Mouse (Mus musculus) kidney, adult 11 months (tissue): ENCODE results near the gene Rpl18.

Source experiments
- DNase-seq: peaks from one replicate; pipeline ENCODE4 v3.0.0; 2022

Gene Rpl18

DNA sequence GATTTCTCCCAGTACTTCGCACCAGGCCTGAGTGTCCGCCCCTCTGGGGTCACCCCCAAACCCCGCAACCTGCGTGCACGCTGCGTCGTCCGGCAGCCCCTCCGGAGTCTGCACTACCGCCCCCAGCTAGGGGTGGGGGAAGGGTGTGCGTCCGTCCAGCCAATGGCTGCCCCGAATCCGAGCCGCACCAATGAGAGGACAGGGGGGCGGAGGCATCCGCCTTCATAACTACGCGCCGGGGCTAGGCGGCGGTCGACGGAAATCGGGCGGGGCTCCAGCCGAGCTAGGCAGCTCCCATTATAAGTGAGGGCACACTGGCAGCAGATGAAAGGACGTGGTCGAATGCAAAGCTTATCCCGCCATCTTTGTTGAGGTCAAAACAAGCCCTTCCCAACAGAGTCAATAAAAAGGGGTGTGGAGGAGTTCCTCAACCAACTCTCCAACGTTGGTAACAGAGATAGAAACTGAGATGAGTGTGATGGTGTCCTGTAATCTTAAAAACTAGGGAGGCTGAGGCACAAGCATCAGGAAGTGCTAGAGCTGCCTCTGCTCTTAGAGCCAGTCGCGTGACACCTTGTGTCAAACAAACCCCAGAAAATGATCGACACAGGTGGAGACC, at the start of gene Rpl18:
Rpl18 (plus strand) TSS at position 368 of the 619 bp plus-strand sequence.
- DNase-seq, result peak; percentile 99

DNA sequence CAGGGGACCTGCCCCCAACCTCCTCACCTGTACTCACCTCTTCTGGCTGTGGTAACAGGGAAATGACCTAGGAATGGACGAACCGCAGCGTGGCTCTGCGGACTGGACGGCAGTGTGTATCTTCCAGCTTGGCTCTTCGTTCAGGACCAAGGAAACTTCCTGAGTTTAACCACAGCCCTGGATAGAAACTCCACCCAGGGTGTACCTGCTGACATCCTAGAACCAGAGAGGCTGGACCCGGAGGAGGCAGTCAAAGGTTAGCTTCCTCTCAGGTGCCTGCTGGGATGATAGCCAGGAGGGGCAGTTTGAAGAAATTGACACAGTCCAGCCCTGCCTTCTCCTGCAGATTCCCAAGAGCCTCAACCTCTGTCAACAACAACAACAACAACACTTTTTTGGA, 49.1 kb upstream of the Rpl18 start, which contains the start of gene Fut2:
Fut2 (minus strand) TSS at position 234 of the 400 bp plus-strand sequence.
- DNase-seq, result no peak

DNA sequence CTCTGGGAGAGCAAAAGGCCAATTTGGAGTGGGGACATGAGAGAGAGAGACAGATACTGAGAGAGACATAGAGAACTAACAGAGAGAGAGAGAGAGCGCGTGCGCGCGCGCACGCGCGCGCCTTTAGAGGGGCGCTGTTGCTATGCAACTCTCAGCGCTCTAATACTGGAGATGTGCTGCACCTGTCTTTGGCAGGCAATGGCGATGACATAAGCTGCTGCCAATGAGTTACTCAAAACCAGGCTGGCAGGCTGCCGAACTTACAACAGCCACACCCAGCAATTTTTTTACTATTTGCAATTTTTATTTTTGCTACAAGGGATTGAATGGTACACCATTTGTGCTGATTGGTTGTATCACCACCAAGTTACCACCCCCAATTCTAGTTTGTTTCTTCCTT, 47.5 kb upstream of the Rpl18 start:
- no peak for DNase-seq

DNA sequence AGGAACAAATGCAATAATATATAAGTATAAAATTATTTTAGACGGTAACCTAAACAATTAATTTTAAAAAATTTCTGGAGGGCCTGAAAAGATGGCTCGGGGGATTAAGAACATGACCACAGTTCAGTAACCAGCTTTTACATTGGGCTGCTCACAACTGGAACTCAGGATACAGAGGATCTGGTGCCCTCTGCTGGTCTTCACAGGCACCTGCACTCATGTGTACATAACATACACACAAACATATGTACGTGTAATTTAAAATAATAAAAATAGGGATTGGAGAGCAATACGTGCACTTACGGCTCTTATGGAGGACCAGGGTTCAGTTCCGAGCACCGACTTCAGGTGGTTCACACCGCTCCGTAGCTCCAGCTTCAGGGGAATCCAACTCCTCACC, 46.3 kb upstream of the Rpl18 start:
- DNase-seq, result no peak

DNA sequence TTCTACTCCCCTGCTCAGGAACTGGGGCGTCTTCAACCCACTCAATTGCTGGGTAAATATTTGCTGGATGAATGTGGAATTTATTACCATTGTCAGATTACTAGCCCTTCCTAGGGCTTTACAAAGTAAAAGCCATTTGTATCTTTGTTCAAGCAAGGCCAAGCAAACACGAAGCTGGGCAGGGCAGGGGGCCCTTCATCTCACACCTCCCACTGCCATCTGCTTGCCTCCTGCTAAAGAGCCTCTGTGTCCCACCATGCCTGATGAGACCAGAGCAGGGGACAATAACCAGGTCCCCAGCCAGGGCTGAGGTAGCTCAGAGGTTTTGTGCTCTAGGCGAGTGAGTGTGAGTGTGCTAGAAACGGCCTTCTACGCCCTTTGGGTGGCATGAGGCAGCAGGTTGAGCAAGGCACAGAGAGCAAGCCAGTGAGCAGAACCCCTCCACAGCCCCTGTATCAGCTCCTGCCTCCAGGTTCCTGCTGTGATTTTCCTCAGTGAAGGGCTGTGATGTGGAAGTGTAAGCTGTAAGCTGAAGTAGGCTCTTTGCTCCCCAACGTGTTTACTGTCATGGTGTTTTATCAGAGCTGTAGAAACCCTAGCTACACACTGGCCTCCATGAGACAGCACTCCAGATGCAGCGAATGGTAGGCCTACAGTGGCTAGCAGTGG, 37.5 kb upstream of the Rpl18 start:
- DNase-seq, result no peak

DNA sequence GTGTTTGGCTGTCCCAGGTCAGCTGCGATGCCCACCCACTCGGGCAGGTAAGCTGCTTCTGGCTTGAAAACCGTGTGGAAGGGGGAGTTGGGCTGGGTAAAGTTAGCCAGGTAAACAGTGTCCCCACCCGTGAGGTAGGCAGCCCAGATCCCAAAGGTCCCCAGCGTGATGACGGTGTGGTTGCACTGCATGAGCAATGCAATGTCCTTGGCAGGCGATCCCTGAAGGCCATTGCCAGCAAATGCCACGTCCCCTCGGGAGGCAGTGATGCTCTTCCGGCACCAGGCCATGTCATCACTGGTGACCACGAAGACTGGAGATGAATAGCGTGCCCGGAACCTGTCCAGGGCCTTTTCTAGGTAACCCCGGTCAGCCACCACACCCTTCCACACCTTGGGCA, 36.7 kb upstream of the Rpl18 start:
- no peak for DNase-seq

DNA sequence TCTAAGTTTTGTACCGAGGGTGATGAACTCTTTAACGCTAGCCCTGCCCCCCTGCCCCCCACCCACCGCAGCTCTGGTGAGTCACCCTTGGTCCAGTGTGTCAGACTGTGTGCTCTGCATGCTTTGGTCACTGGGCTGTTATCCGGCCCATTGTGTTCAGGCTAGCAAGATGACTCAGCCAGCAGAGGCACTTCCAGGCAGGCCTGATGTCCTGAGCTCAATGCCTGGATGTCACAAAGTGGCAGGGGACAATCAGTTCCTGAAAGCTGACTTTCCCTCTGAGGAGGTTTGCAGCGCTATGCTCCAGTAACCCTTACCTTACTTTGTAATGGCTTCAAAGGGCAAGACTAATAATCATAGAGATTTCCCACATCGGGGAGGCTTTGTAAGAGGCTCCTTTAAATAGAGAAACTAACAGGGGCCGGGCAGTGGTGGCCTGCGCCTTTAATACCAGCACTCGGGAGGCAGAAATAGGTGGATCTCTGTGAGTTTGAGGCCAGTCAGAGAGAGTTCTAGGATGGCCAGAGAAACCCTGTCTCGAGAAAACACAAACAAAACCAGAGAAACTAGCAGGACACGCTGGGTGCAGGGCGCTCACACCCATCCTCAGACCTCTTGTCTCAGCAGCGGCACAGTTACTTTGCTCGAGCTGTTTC, 35.2 kb upstream of the Rpl18 start:
- no peak for DNase-seq

DNA sequence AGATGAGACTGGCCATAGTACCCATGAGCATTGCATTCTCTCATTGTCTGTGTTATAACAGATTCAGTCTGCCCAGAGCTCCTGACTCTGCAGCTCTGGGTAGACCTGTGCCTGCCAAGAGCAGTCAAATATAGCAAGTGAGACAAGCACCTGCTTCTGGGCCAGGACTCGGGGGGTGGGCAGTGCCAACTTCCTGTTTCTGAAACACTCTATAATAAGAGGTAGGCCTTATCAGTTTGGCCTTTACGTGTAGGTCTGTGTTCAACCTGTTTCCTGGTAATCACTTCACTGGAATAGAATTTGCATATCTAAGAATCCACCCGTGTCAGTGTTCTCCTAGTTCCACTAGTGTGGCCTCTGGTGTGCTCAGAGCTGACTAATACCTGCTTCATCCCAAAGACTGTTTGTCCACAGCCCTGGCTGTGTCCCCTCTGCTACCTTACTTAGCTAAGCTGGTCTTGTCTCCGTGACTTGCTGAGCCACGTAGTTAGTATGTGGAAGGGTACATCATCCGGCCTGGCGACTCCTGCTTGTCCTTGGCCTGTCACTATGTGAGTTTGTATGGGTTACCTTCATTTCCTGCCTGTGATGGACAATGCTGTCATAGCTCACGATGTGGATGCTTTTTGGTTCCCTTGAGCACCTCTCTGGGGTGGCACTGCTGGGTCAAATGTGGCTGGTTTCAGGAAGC, 34.1 kb upstream of the Rpl18 start:
- DNase-seq, result no peak

DNA sequence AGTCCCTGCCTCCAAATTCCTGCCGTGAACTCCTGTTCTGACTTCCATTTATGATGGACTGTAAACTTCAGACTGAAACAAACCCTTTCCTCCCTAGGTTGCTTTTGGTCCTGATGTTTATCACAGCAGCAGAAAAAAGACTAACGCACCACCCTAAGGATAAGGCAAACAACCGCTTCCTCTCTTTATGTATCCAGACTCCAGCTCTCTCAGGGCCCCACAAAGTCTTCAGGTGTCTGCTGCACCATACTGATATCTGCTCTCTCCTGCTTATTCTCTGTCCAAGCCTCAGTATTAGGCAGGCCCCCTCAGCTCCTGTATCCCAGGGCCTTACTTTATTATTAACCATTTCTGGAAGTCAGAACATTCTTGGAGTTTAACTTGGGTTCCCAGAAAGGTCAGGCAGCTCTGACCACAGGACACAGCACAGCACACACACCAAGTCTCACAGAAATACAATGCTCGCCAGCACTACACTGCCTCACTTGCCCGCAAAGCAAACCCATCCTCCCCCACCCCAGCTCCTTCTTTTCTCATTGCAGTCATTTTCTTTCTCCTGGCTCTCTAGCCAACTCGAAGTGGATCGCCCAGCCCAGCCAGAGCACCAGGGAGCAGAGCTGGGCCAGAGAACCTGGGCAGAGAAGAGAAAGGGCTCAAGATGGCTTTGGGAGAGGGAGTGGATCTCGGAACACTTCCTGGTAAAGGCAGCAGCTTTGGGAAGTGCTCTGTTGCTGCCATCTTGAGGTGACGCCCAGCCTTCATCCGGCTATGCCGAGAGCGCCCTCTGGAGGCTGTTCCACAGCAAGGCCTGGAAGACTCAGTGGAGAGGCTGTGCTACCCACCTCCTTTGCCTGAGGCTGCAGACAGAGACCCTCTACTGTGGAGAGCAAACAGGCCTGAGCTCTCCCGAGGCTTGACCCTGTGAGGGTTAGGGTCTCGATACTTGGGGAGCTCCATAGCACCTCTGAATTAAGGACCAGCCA, 32.8 kb upstream of the Rpl18 start:
- DNase-seq, result peak; percentile 75

DNA sequence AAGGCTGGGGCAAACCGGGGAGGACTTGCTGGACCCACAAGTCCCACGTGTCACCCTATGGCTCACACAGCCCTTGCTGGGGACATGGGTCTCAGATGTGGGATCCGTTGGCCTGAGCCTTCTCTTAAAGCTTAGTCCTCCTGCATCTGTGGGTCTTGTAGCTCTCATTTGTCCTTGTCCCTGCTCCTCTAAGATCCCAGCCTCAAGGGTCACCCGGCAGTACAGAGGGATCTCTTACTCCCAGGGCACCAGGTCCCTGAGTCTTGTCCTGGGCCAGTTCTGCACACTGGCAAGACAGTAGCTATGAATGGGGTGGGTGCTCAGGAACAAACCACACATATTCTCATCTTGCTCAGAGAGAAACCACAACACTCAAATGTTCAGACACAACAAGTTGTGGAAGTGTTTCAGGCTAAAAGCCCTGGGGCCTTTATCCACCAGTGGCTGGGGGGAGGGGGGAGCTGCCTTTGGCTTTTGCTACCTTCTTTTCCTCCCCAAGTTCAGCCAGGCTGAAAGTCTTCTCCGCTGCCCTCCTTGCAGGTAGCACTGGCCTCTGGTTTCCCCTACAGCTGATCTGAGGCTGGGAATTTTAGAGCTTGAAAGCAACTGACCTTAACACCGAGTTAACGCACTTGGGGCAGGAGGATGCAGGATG, 31.7 kb upstream of the Rpl18 start, which contains the start of gene Ntn5:
Ntn5 (plus strand) TSS at position 627 of the 655 bp plus-strand sequence.
- DNase-seq, result no peak

DNA sequence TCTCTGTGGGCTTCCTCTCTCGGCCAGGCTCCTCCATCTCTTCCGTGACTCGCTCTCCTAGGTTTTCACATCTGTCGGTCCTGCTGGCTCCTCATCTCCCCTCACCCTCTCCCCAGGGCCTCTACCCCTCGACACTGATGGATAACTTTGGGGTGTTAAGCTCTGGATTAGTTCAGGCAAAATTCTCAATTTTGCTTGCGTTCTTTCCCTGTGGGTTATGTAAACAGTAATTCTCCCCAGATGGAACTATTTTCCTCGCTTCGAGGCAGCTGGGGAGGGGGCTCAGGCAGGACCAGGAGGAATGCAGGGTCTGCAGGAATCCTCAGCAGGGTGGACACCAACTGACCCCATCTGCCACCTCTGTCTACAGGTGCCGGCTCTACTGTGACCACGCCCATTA, 29.4 kb upstream of the Rpl18 start:
- no peak for DNase-seq

DNA sequence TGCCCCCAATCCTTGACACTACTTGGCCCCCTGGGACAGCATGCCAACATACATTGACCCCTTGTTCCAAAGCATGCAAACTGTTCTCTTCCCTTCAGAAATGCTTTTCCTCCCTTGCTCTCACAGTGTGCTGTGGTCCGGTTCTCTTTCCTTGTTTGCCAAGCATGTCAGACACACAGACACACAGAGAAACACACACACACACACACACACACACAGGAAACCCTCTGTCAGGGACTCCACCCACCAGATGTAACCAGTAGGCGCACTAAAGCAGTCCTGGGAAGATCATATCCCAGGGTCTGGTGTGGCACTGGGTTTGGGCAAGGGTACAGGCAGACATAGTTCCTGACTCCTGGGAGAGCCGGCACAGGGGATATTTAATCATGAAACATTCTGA, 28.4 kb upstream of the Rpl18 start:
- no peak for DNase-seq

DNA sequence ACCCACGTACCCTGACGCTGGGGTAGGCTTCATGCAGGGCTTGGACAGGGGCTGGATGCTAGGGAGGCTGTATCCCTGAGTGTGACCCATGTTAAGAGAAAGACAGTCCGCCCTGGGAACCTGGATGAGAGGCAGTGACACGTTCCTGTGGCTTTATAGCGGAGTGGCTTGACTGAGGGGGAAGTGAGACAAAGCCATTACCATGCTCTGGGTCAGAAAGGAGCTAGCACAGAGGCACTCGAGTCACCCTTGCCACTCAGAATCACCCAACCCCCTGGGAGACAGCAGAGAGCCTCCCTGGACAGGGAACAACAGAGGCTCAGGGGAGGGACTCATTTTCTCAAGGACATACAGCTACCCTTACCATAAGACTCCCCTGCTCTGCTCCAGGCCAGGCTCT, 26.2 kb upstream of the Rpl18 start:
- no peak for DNase-seq

DNA sequence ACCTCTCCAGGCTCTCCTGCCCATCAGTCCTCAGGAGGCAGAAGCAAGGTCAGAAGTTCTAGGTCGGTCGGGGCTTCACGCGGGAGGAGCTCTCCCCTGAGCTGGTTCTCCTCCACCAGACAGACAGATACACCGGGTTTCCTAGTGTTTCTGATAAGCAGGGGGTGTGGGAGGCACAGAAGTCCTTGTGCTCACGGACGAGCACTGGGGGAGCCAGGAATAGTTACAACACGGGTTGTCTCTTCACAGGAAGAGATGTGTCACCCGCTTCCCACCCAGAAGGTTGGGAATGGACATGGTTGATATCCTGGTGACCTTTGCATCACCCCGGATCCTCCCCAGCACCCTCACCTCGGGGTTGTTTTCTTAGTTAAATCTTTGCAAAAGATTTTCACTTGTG, 25.5 kb upstream of the Rpl18 start:
- DNase-seq, result no peak

DNA sequence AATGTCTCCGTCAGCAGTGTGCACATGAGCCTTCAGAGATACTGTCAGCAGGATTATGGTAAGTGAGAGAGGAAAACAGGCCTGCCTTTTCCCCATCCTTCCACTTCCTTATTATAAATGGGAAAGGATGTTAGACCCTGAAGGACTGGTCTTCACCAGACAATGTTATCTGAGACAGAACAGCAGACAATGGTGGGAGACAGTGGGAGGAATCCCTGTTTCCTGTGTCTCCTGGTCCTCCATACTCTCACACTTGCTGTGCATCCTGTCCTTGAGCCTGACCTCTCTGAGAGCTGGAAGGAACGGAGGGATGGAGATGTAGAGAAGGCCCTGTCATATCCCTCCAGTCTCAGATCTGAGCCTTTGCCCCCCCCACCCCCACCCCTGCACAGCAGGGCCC, 22.9 kb upstream of the Rpl18 start:
- no peak for DNase-seq

DNA sequence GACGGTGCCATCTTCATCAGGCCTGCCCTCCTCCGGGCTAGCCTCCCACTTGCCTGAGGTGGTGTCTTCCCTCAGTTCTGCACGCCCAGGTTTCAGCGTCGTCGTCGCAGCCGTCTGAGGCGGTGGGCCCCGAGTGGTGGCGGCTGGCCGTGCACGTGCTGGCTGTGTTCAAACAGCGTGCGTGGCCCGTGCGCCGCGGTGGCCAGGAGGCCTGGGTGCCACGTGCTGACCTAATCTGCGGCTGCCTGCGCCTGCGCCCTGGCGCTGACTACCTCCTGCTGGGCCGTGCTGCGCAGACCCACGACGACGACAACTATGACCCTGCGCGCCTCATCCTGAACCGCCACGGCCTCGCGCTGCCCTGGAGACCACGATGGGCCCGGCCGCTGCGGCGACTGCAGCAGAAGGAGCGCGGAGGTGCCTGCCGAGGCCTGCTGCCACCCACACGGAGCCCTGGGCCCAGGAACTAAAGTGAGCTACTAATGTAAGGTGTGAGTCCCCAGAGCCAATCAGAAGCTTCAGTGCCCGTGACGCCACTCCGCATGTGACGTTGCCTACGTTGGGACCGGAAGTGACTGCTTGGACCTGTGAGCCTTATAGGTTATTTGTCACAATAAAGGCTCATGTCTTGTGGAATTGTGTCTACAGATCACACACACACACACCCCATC, 21.2 kb upstream of the Rpl18 start, which contains the start of gene Sec1:
Sec1 (minus strand) TSS at position 482 of the 671 bp plus-strand sequence.
- DNase-seq, result no peak

DNA sequence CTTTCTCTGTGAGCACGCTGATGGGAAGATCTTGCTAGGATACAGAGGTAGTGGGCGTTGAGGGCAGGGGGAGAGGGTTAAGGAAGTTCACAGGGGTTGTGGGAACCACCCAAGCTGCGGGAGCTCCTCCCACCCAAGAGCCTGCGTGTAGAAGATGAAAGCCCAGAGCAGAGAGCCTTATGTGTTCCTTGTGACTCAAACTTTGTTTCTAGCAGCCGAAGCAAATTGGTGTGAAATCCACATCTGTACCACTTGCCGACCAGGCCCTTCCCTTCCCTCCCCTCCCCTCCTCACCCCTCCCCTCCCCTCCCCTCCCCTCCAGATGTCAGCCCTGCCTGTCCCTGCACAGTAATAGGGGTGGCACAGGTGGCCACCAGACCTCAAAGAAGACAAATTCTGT, 20.2 kb upstream of the Rpl18 start:
- DNase-seq, result no peak

DNA sequence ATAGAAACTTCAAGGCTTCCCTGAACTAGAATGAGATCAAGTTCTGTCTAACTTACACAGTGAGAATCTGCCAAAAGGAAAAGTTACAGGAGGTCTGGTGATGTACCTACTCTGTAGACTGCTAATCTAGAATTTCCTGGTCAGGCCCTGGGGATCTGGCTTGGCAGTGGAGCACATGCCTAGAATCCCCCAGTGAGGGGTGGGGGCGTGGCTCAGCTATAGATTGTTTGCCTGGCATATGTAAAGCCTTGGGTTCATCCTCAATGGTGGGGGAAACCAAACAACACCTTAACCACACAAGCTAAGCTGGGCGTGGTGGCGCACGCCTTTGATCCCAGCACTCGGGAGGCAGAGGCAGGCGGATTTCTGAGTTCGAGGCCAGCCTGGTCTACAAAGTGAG, 17.4 kb upstream of the Rpl18 start:
- DNase-seq, result no peak

DNA sequence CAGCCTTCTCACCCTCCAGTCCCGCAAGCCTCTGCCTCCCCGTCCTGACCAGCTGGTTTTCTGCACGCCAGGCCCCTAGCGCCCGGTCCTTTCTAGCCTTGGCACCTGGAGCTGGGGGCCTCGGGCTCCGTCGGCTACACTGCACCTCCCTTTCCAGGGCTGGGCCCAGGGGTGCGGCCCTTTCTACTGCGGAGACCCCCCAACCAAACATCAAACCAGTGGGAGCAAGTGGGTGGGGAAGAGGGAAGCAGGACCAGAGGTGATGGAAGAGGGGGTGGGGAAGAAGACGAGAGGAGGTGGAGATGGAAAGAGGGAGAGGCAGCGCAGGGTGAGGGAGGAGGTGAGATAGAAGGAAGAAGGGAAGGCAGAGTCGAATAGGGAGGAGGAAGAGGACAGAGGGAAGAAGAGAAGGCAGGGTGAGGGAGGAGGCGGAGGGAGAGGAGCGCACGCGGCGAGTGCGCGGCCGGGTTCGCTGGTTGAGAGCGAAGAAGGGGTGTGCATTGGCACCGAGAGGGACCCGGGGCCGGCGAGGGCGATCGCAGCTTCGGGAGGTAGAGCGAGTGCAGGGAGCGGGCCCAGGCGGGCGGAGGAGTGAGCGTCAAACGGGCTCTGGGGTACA, 15.6 kb upstream of the Rpl18 start, which contains the start of gene Car11:
Car11 (plus strand) TSS at position 321 of the 619 bp plus-strand sequence.
- DNase-seq, result peak; percentile 22

DNA sequence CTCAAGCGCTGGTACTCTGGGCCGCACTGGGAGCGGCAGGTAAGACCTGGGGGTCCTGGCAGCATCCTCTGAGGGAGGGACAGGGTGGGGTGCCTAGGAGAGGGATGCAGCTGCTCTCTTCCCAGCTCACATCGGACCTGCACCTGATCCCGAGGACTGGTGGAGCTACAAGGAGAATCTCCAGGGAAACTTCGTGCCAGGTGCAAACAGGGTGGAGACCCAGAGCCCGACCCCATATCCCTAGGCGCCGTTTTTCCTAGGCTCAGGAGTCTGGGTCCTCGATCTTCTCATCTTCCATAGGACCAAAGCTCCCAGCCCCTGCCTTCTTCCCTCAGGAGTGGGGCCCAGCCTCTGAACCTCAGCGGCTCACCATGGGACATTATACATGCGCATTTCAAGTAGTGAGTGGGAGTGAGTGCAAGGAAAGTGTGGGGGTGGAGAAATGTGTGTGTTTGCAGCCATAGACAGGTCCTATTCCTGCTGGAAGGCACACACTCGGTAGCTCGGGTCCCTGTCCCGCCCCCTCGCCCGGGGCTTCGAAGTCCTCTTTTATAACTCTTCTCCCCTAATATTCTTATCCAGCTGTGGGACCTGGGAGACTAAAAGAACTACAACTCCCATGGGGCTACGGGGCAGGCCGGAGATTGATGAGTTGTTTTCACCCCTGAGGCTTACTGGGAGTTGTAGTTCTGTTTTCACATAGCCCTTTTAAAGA, 14.8 kb upstream of the Rpl18 start:
- DNase-seq, result peak; percentile 86
